Mouse (Mus musculus) ES-Bruce4 (cell line): ENCODE measurements around the gene Wnt2b. TPM values are rescaled to one million over a fixed set of nuclear protein-coding genes. Genes with fewer than 3 reads are reported as not detected.

Experiments
- H3K27ac ChIP-seq: 2 replicates; pipeline ENCODE4 v1.5.1; 2012; ENCODE audit warnings: low read length, inconsistent platforms; ENCODE audit not compliant: insufficient read depth
- H3K27me3 ChIP-seq: 2 replicates; pipeline ENCODE4 v1.6.1; 2012; ENCODE audit warnings: mild to moderate bottlenecking, low read length, inconsistent platforms; ENCODE audit not compliant: control insufficient read depth, poor library complexity, insufficient read depth, severe bottlenecking
- H3K36me3 ChIP-seq: 2 replicates; pipeline ENCODE4 v1.6.1; 2012; ENCODE audit warnings: inconsistent platforms, mild to moderate bottlenecking, low read length, moderate library complexity; ENCODE audit not compliant: control insufficient read depth, poor library complexity, insufficient read depth, severe bottlenecking
- H3K4me1 ChIP-seq: one replicate; pipeline ENCODE4 v1.8.1; 2011; ENCODE audit warnings: low read length; ENCODE audit not compliant: control insufficient read depth, insufficient read depth
- H3K4me3 ChIP-seq: 2 replicates; pipeline ENCODE4 v1.5.1; 2011; ENCODE audit warnings: low read depth, mild to moderate bottlenecking, low read length
- H3K9ac ChIP-seq: 2 replicates; pipeline ENCODE4 v1.6.1; 2012; ENCODE audit warnings: low read depth, mild to moderate bottlenecking, inconsistent platforms; ENCODE audit not compliant: poor library complexity, severe bottlenecking
- H3K9me3 ChIP-seq: replicated peaks from 2 replicates; pipeline ENCODE4 v1.6.1; 2012; ENCODE audit warnings: mild to moderate bottlenecking, low read length, inconsistent platforms; ENCODE audit not compliant: control insufficient read depth, poor library complexity, insufficient read depth, severe bottlenecking
- CTCF ChIP-seq: IDR thresholded peaks from one replicate; pipeline ENCODE4 v1.8.1; 2011; ENCODE audit warnings: low read depth, low read length
- EP300 ChIP-seq: IDR thresholded peaks from 2 replicates; pipeline ENCODE4 v1.6.1; 2011; ENCODE audit warnings: low read depth, low read length; ENCODE audit not compliant: insufficient read depth
- POLR2A ChIP-seq: IDR thresholded peaks from one replicate; pipeline ENCODE4 v1.8.1; 2011; ENCODE audit warnings: low read length; ENCODE audit not compliant: insufficient read depth
- polyA plus RNA-seq: library from polyadenylated mRNA; stranded (reverse); fragments of >200 nt; gene quantifications from 2 replicates; pipeline ENCODE4 v1.2.4, GENCODE M21; 2011; ENCODE audit warnings: low read depth; ENCODE audit not compliant: missing spikeins, insufficient read depth, insufficient read length

The Wnt2b gene
- polyA plus RNA-seq, 1 experiment: 1.8 TPM

DNA sequence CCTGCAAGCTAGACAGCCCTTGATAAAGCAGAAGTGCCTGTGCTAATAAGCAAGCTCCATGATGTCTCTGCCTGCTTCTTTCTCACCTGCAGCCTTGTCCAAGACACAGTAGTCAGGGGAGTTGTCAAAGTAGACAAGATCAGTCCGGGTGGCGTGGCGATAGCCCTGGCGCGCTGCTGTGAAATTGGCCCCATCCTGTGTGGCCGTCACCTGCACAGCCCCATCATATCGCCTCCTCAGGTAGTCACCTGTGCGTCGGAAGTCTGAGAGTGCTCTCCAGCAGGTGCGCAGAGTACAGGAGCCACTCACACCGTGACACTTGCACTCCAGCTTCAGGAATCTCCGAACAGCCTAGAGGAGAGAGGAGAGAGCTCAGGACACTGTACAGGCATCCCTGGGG lies 10.8 kb downstream of the Wnt2b start:
- no peak overlapping the region for H3K4me3 ChIP-seq
- TF ChIP-seq EP300: no peak
- no peak for TF ChIP-seq POLR2A
- no peak for TF ChIP-seq CTCF
- no peaks in the 10 kb centered on the region for H3K27me3 ChIP-seq

DNA sequence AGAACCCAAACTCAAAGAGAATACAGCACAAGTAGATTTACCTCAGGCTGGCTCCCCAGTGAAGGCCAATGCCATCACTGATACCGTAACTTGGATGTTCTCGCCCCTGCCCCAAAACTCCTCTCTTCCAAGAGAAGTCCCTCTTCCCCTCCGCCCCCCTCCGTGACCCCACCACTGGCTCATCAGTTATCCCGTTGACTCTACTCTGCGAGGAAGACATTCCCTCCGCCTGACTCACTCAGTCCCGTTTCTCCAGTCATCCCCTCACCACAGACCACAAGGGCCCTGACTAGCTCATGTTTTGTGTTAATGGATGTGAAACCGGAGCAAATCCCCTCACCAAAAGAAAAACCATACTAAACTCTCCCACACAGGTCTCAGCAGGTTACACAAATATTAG lies 16.8 kb downstream of the Wnt2b start:
- Histone ChIP-seq H3K36me3 (no peaks in the 10 kb centered on the region), H3K9me3 (no peaks in the 10 kb centered on the region), H3K27me3 (no peaks in the 10 kb centered on the region), H3K4me3 (no peak overlapping the region), H3K9ac (no peak overlapping the region), H3K27ac (no peak overlapping the region), H3K4me1 (peaks cover 2% of the 10 kb centered on the region)
- TF ChIP-seq CTCF: no peak
- no peak for TF ChIP-seq EP300
- no peak for TF ChIP-seq POLR2A

More for the DNA sequence above, 10.8 kb downstream of the Wnt2b start:
- Histone ChIP-seq H3K4me1 (no peaks in the 10 kb centered on the region), H3K9me3 (no peaks in the 10 kb centered on the region), H3K27ac (no peak overlapping the region), H3K9ac (no peak overlapping the region), H3K36me3 (no peaks in the 10 kb centered on the region)

DNA sequence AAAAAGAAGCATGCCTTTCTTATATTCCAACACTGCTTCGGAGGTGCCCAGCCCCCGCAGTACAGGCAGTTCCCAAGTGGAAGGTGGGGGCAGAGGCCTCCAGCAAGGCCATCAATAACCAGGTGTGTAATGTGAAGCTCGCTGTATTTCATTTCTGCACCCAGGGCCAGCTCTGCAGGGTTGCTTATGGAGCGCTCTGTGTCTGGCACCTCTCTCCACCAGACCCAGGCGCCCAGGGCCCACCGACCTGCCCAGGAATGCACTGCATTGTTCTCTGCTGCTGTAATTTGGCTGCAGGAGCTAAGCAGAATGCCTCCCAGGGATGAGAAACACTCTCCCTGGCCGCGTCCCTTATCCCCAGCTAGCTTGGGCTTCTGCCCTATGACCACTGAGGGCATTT lies 18.4 kb downstream of the Wnt2b start:
- Histone ChIP-seq H3K27ac (no peak overlapping the region), H3K9ac (no peak overlapping the region), H3K36me3 (no peaks in the 10 kb centered on the region), H3K27me3 (no peaks in the 10 kb centered on the region), H3K4me1 (peaks cover 2% of the 10 kb centered on the region), H3K4me3 (no peak overlapping the region), H3K9me3 (no peaks in the 10 kb centered on the region)
- TF ChIP-seq POLR2A (no peak), EP300 (no peak), CTCF (no peak)

DNA sequence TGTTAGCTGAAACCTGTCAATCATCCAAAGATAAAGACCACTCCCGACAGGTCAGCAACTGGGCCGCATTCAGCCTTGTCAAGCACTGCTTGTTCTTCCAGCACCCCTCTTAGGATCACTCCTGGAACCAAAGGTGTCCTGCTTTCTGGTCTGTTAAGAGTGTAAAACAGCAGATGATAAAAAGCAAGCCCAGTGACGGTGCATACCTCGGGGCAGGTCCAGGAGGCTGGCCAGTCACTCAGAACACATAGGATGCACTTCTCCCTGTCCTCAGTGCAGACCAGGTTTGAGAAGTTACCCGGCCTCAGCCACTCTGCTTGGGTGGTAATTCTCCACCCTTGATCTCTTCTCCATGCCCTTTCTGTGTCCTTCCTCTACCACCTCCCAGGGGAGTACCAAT lies 19.0 kb downstream of the Wnt2b start:
- H3K36me3 ChIP-seq: no peaks in the 10 kb centered on the region
- no peak overlapping the region for H3K4me3 ChIP-seq
- no peak overlapping the region for H3K9ac ChIP-seq
- no peaks in the 10 kb centered on the region for H3K9me3 ChIP-seq
- no peak for TF ChIP-seq EP300
- TF ChIP-seq CTCF: no peak
- no peak for TF ChIP-seq POLR2A
- peaks cover 2% of the 10 kb centered on the region for H3K4me1 ChIP-seq
- no peaks in the 10 kb centered on the region for H3K27me3 ChIP-seq
- no peak overlapping the region for H3K27ac ChIP-seq

DNA sequence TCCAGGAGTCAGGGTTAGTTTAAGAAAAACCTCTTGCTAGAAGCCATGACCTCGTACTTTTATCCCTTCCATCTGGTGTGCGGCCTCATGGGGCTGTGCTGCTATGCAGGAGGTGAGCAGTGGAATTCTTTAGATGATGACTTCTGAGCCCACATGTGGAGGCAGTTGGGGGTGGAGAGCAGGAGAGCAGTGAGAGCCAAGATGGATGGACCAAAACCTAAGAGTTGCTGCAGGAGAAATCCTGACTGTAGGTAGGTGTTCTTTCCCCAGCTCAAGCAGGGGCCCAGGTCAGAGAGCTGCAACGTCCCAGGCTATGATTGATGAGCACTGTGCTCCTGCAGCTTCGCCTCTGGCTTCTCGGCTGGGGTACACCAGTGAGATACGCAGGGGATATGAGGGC lies 21.0 kb downstream of the Wnt2b start:
- TF ChIP-seq POLR2A (no peak), EP300 (no peak), CTCF (no peak)
- Histone ChIP-seq H3K36me3 (no peaks in the 10 kb centered on the region), H3K27ac (no peak overlapping the region), H3K4me3 (no peak overlapping the region), H3K9me3 (no peaks in the 10 kb centered on the region), H3K9ac (no peak overlapping the region), H3K27me3 (no peaks in the 10 kb centered on the region), H3K4me1 (peaks cover 2% of the 10 kb centered on the region)

DNA sequence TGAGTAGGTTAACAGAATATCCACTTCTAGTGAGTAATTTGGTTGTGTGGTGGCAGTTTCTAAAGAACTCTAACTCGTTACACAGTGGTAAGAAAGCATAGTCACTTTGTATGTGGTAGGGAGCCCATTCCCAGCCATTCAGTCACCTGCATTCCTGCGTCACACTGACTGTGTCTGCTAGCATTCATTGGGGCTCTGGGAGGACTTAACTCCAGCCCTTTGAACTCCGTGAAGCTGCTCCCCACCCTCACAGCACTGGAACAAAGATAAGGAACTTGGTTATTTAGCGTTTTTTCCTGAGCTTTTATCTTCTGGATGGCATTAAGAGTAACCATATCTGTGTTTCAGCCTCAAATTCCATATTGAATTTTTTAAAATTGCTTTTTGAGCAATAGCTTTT lies 23.4 kb downstream of the Wnt2b start:
- Histone ChIP-seq H3K27me3 (no peaks in the 10 kb centered on the region), H3K27ac (no peak overlapping the region), H3K4me3 (no peak overlapping the region), H3K36me3 (no peaks in the 10 kb centered on the region), H3K4me1 (peaks cover 2% of the 10 kb centered on the region), H3K9me3 (no peaks in the 10 kb centered on the region), H3K9ac (no peak overlapping the region)
- no peak for TF ChIP-seq EP300
- TF ChIP-seq CTCF: no peak
- no peak for TF ChIP-seq POLR2A
